Mouse (Mus musculus) cerebellum, adult 18-20 months (tissue): ENCODE data around the gene Srsf3.
A peak's percentile ranks its signal among the peaks of the same experiment; 100 is the strongest.

Experiments
- DNase-seq, 2 experiments: peaks; one replicate each; pipeline ENCODE4 v3.0.0; 2021

Srsf3 gene

DNA sequence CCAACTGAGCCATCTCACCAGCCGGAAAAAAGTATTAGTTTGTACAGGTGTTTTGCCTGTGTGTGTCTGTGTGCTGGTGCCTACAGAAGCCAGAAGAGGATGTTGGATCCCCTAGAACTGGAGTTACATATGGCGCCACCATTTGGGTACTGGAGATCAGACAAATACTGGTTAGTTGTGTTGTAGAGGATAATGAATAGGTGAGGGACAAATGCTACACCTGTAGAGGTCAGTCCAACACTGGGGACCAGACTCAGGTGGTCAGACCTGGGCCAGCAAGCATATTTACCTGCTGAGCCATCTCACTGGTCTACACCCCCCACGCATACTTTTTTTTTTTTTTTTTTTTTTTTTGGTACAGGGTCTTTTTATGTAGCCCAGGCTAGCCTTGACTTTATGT, 14.4 kb downstream of the Srsf3 start:
- no peak for DNase-seq

- DNase-seq = no peak
These were observed 15.5 kb downstream of the Srsf3 start for GRCm38 (mm10) chr17:29047697-29048514.

GRCm38 (mm10) chr17:29048748-29049507, 16.5 kb downstream of the Srsf3 start:
- peak; percentile 89 to 92 for DNase-seq

- DNase-seq = no peak
These were observed 17.1 kb downstream of the Srsf3 start for GRCm38 (mm10) chr17:29049508-29049889.

GRCm38 (mm10) chr17:29049923-29050322, 17.5 kb downstream of the Srsf3 start:
- no peak for DNase-seq

DNA sequence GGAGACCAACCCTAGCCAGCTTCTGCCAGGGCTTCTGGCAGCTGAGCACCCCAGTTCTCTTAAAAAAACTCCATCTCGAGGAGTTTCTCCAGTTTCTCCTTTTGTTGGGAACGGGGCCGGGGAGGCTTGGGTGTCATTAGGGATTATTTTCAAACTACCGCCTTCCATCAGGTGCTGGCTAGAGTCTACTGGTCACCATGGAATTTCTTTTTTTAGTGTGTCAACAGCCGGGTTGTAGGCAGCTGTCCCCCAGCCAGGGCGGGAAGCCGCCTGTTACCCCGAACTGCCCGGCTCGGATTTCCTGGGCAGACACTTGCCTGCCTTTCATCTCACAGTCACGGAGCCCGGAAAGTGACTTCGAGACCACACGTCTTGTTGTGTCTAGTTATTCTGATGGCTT, 18.4 kb downstream of the Srsf3 start:
- DNase-seq = no peak

GRCm38 (mm10) chr17:29053067-29053466, 20.6 kb downstream of the Srsf3 start:
- DNase-seq = no peak

DNA sequence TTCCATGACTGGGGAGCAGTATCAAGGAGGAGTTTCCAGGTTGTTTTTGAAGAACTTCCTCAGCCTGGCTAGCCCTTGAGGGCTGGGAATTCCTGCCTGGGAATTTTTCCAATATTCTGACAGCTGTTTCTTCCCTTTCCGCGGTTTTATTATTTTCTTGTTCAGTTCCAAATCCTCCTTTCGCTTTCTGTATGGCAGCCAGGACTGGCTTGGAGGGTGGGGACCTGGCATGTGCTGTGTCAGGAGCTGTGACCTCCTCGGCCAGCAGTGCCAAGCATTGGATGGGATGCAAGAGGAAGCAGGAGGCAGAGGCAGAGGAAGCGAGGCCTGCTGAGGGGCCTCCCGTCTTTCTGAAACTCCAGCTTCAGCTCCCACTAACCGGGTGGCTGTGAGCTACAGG, 21.4 kb downstream of the Srsf3 start:
- no peak for DNase-seq

GRCm38 (mm10) chr17:29054429-29054828, 22.0 kb downstream of the Srsf3 start:
- DNase-seq = no peak

GRCm38 (mm10) chr17:29055586-29055985, 23.2 kb downstream of the Srsf3 start:
- DNase-seq = no peak

GRCm38 (mm10) chr17:29056207-29056606, 23.8 kb downstream of the Srsf3 start:
- DNase-seq = no peak

DNA sequence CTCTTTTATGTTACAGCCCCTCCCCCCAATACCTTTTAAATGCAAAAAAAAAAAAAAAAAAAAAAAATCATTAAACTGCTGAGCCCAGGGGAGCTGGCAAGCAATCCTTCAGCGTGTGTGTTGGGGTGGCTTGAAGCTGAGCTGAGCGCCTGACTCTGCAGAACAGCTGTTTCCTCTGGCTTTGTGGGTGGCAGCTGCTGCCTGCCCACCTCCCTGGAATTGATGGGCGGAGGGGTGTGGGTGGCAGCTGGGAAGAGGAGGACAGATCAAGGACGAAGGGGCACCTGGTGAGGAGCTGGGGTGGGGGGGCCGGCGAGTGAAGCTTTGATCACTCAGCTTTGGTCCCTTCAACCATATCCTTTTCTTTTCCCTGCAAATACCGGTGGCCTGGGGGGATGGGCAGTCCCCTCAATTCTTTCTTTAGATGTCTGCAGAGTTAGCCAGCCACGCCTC, 24.3 kb downstream of the Srsf3 start:
- no peak for DNase-seq

- DNase-seq = no peak
These were observed 25.0 kb downstream of the Srsf3 start for GRCm38 (mm10) chr17:29057361-29057890.

GRCm38 (mm10) chr17:29057961-29058360, 25.5 kb downstream of the Srsf3 start:
- DNase-seq = no peak

GRCm38 (mm10) chr17:29058487-29058886, 26.1 kb downstream of the Srsf3 start:
- no peak for DNase-seq

DNA sequence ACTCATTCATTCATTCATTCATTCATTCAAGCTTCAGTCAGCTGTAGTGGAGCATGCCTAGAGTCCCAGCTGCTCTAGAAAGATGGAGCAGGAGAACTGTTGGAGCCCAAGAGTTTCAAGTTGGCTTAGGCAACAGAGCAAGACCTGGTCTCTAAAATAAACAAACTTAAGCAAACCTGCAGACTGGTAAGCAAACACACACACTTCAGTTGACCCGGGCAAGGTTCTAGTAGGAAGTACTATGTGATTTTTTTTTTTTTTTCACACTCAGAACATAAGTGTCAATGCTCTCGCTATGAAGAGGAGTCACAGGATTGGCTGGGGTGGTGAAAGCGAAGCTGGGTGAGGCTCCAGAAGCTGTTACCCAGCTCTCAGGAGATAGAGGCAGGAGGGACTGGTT, 27.2 kb downstream of the Srsf3 start:
- no peak for DNase-seq

- DNase-seq = no peak
These were observed 28.5 kb downstream of the Srsf3 start for GRCm38 (mm10) chr17:29060946-29061345.

DNA sequence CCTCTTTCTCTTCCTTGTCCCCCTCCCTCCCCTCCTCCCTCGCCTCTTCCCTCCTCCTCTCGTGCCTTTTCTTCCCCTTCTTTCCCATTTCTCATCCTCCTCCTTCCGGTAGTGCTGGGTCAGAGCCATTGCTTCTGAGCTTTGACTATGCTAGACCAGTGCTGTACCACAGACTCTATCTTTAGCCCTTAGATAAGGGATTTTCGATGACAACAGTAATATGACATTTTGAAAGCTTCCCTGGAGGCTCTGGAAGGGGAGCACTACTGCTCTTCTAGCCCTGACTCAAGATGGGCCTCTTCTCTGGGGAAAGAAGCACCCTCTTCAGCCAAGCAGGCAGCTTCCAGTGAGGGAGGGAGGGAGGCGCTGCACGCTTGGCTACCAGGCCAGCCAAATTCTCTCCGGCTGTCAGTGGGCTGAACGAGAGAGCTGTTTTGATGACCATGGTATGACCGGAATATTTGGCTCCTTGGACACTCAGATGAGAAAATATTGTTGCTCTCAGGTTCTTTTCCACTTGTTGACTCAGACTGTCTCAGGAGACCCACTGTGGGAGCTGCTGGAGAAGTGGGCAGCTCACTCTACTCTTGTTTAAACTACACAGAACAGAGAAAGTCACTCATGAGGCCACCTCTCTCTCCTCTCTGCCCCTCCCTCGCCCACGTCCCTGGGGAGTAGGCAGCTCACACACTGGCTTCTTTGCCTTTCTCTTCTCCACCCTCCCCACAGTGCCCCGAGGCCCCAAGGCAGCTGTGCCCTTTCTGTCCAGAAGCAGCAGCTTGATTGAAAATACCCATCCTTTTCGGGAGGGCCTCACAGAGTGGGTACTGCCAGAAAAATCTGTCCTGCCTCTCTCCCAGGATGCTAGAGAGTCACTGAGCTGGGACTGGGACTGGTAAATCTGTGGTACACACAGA, 29.9 kb downstream of the Srsf3 start:
- DNase-seq = no peak

DNA sequence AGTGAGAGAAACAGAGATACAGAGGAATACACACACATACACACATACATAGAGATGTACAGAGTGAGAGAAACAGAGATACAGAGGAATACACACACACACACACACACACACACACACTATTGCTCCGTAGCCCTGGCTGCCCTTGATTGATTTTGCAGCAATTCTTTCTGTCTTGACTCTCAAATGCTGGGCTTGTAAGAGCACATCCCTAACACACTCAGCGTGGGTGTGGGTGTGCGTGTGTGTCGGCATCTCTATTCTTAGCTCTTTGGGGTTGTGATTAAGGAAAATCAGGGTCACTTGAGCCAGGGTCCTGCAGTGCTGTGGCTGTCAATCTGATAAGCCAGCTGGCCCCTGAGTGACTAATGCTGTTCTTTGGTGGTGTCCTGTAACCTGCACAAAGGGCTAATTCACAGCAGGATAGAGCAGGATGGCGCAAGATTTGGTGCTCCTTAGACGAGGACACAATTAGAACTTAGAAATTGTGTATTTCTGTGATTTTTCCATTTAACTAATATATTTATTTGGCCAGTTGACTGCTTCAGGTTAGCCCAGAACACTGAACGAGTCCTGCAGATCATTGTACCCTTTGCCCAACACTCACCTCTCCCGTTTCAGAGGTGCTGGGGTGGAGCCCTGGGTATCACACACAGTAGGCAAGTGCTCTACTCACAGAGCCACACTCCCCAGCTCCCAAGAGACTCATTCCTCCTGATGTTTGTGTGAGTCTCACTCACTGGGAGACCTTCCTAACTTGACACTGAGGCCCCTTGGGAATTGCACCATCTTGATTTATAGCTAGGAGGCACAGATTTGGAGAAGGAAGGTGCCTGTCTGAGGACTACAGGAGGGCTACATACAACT, 30.9 kb downstream of the Srsf3 start:
- no peak for DNase-seq

- no peak for DNase-seq
These were observed 31.5 kb downstream of the Srsf3 start for GRCm38 (mm10) chr17:29063988-29064285.

GRCm38 (mm10) chr17:29065245-29065940, 33.0 kb downstream of the Srsf3 start:
- no peak for DNase-seq
